Mouse (Mus musculus) T-helper 1 cell (primary cell): ENCODE data around the gene 2310061N02Rik.
"Not testable (repeated sequence)": the region's sequence is repeated elsewhere in the genome, so short reads cannot be mapped to it uniquely, and the experiment has no call there.

Experiments
- in situ Hi-C: fragments of 300-600 bp; cut with MboI, MseI; formaldehyde crosslinking; loops from one replicate; pipeline ENCODE4 v1.15.1; 2025; ENCODE audit warnings: high pct_unique_total_duplicates

2310061N02Rik gene

GRCm38 (mm10) chr16:88707496-88708012, at the start of gene 2310061N02Rik:
2310061N02Rik (minus strand) TSS chr16:88707962.
- in situ Hi-C loops, result no loop called here

GRCm38 (mm10) chr16:88751535-88751934, 43.8 kb upstream of the 2310061N02Rik start, which contains the start of gene Krtap13:
Krtap13 (minus strand) TSS chr16:88751635.
- in situ Hi-C loops, result not testable (repeated sequence)

GRCm38 (mm10) chr16:88747943-88748342, 40.2 kb upstream of the 2310061N02Rik start:
- in situ Hi-C loops, result no loop called here

GRCm38 (mm10) chr16:88744750-88745340, 37.1 kb upstream of the 2310061N02Rik start:
- in situ Hi-C loops, result no loop called here

- in situ Hi-C loops, result no loop called here
Measured at GRCm38 (mm10) chr16:88735391-88735790, 27.6 kb upstream of the 2310061N02Rik start.

- in situ Hi-C loops, result no loop called here
Measured at GRCm38 (mm10) chr16:88728812-88729275, 21.1 kb upstream of the 2310061N02Rik start, which contains the start of gene Krtap13-1. Krtap13-1 (plus strand) TSS chr16:88728862.

- in situ Hi-C loops, result no loop called here
Measured at GRCm38 (mm10) chr16:88720031-88720430, 12.3 kb upstream of the 2310061N02Rik start.

- in situ Hi-C loops, result no loop called here
Measured at GRCm38 (mm10) chr16:88716549-88716948, 8.8 kb upstream of the 2310061N02Rik start.

GRCm38 (mm10) chr16:88711245-88711644, 3.5 kb upstream of the 2310061N02Rik start:
- in situ Hi-C loops, result no loop called here

- in situ Hi-C loops, result no loop called here
Measured at GRCm38 (mm10) chr16:88710757-88711156, 3.0 kb upstream of the 2310061N02Rik start.

GRCm38 (mm10) chr16:88701072-88701864, 6.5 kb downstream of the 2310061N02Rik start:
- in situ Hi-C loops, result no loop called here

- in situ Hi-C loops, result no loop called here
Measured at GRCm38 (mm10) chr16:88696256-88696655, 11.5 kb downstream of the 2310061N02Rik start.

GRCm38 (mm10) chr16:88681282-88681681, 26.5 kb downstream of the 2310061N02Rik start:
- in situ Hi-C loops, result loop anchor here (10.0 kb wide), 1 partner anchor 376 kb away; no protein-coding TSS in a partner anchor

- in situ Hi-C loops, result no loop called here
Measured at GRCm38 (mm10) chr16:88679099-88679498, 28.7 kb downstream of the 2310061N02Rik start.

GRCm38 (mm10) chr16:88671571-88671970, 36.2 kb downstream of the 2310061N02Rik start, which contains the start of gene Krtap27-1:
Krtap27-1 (minus strand) TSS chr16:88671671.
- in situ Hi-C loops, result no loop called here

- in situ Hi-C loops, result loop anchor here (10.0 kb wide), 1 partner anchor 1093 kb away; no protein-coding TSS in a partner anchor
Measured at GRCm38 (mm10) chr16:88657426-88657825, 50.3 kb downstream of the 2310061N02Rik start.
